Mouse (Mus musculus) forebrain, embryonic 16.5 days (tissue): ENCODE data around the gene Nr2f6. TPM values are rescaled to one million over a fixed set of nuclear protein-coding genes. Genes with fewer than 3 reads are reported as not detected.
"Not testable (repeated sequence)": the region's sequence is repeated elsewhere in the genome, so short reads cannot be mapped to it uniquely, and the experiment has no call there.

Experiments
- ATAC-seq: fragments of 200-750 bp; cut with Nextera tagmentation; 2 replicates; pipeline ENCODE4 v1.8.0; 2017; ENCODE audit warnings: mild to moderate bottlenecking, moderate library complexity
- H3K27ac ChIP-seq: fragments of 300-500 bp; sonication (generic); 2 replicates; pipeline ENCODE4 v1.5.1; 2014; ENCODE audit warnings: low read length, control low read depth
- H3K27me3 ChIP-seq: fragments of 300-500 bp; sonication (generic); replicated peaks from 2 replicates; pipeline ENCODE4 v1.6.1; 2014; ENCODE audit warnings: low read length; ENCODE audit not compliant: control insufficient read depth, insufficient read depth
- H3K36me3 ChIP-seq: fragments of 300-500 bp; sonication (generic); 2 replicates; pipeline ENCODE4 v1.6.1; 2014; ENCODE audit not compliant: control insufficient read depth, insufficient read depth
- H3K4me1 ChIP-seq: fragments of 300-500 bp; sonication (generic); replicated peaks from 2 replicates; pipeline ENCODE4 v1.6.1; 2014; ENCODE audit warnings: low read length; ENCODE audit not compliant: control insufficient read depth, insufficient read depth
- H3K4me2 ChIP-seq: fragments of 300-500 bp; sonication (generic); 2 replicates; pipeline ENCODE4 v1.6.1; 2014; ENCODE audit warnings: mild to moderate bottlenecking, low read length, control low read depth
- H3K4me3 ChIP-seq: fragments of 300-500 bp; sonication (generic); replicated peaks from 2 replicates; pipeline ENCODE4 v1.5.1; 2014; ENCODE audit warnings: mild to moderate bottlenecking, low read length, control low read depth
- H3K9ac ChIP-seq: fragments of 300-500 bp; sonication (generic); replicated peaks from 2 replicates; pipeline ENCODE4 v1.6.1; 2014; ENCODE audit warnings: low read depth, low read length, control low read depth
- H3K9me3 ChIP-seq: fragments of 300-500 bp; sonication (generic); 2 replicates; pipeline ENCODE4 v1.6.1; 2016; ENCODE audit warnings: low read length; ENCODE audit not compliant: control insufficient read depth
- WGBS: fragments of 180-500 bp; shearing (Covaris S2); extraction: QIAGEN DNeasy Blood & Tissue Kit; methylation state at CpG from one replicate; pipeline ENCODE4 v1.1.7; 2014; 5-methylcytosine and 5-hydroxymethylcytosine counted together
- polyA plus RNA-seq: library from polyadenylated mRNA; unstranded; fragments of >200 nt; fragmentation: Nextera tagmentation; extraction: Ambion mirVana; gene quantifications from 2 replicates; pipeline ENCODE4 v1.2.1, GENCODE M21; 2015

The Nr2f6 gene
- polyA plus RNA-seq, 1 experiment from 2014 or later = 11.8 TPM

DNA sequence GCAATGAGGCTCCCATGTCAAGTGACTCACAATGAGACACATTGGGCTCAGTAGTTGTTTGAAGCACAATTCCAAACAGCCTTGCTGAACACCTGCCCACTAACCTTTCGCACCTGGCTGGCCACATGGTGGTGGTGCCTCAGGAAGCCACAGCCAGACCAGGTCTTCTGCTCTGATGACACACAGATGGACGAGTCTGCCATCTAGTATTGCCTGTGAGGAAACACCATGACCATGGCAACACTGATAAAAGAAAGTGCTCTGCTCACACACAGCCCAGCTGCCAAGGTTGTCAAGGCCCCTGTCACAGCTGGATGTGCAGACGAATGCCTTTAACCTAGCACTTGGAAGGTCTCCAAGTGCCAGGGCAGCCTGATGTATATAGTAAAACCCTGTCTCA is 30.6 kb downstream of the Nr2f6 start:
- ATAC-seq = no peak
- Histone ChIP-seq H3K9me3 (no peaks in the 10 kb centered on the region), H3K36me3 (peaks cover 45% of the 10 kb centered on the region), H3K4me2 (no peak overlapping the region), H3K27me3 (no peaks in the 10 kb centered on the region), H3K4me1 (no peaks in the 10 kb centered on the region), H3K4me3 (no peak overlapping the region), H3K27ac (no peak overlapping the region), H3K9ac (no peak overlapping the region)
- 69% methylated on average over 3 of the region's 3 CpGs for WGBS

DNA sequence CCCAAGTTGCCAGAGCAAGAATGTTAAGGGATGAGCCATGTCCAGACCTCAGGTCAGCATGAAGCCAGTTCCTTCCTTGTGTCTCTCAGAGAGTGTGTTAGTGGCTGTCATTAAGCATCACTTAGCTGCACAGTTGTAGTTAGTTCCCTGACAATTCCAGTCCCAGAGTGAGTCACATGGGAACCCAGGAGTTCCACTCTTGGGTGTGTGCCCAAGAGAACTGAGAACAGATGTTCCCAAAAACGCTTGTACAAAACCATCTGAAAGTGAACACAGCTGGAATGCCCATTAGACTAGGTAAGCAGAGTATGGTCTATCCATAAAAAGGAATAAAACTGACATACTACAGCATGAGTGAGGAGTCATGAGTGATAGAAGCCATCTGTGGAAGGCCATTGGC is 35.2 kb downstream of the Nr2f6 start:
- H3K27me3 ChIP-seq = no peaks in the 10 kb centered on the region
- peaks cover 46% of the 10 kb centered on the region for H3K36me3 ChIP-seq
- no peak overlapping the region for H3K4me2 ChIP-seq
- ATAC-seq = no peak
- no peak overlapping the region for H3K27ac ChIP-seq
- no peak overlapping the region for H3K9ac ChIP-seq
- no peak overlapping the region for H3K4me3 ChIP-seq
- 85% methylated on average over 1 of the region's 1 CpGs for WGBS
- no peaks in the 10 kb centered on the region for H3K4me1 ChIP-seq
- no peaks in the 10 kb centered on the region for H3K9me3 ChIP-seq

DNA sequence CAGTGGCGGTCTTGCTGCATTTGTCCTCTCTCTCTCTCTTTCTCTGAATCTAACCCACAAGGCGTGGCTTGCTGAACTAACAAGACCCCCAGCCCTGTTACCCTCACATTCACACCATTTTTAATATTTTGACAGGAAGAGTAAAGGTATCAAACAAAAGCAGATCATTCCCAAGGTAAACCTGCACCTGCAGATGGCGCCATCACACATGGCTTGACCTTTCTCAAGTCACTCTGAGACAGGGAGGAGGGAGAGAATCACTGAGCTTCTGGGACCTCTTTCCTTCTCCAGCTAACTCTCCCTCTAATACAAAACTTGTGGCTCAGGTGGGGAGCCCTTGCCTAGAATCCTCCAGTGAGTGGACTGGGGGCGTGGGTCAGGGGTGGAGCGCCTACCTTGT is 41.1 kb downstream of the Nr2f6 start:
- no peak overlapping the region for H3K4me2 ChIP-seq
- H3K4me3 ChIP-seq = no peak overlapping the region
- ATAC-seq = no peak
- no peak overlapping the region for H3K9ac ChIP-seq
- H3K27me3 ChIP-seq = no peaks in the 10 kb centered on the region
- no peak overlapping the region for H3K27ac ChIP-seq
- H3K9me3 ChIP-seq = no peaks in the 10 kb centered on the region
- WGBS = 75% methylated on average over 5 of the region's 5 CpGs
- H3K4me1 ChIP-seq = no peaks in the 10 kb centered on the region
- peaks cover 11% of the 10 kb centered on the region for H3K36me3 ChIP-seq

DNA sequence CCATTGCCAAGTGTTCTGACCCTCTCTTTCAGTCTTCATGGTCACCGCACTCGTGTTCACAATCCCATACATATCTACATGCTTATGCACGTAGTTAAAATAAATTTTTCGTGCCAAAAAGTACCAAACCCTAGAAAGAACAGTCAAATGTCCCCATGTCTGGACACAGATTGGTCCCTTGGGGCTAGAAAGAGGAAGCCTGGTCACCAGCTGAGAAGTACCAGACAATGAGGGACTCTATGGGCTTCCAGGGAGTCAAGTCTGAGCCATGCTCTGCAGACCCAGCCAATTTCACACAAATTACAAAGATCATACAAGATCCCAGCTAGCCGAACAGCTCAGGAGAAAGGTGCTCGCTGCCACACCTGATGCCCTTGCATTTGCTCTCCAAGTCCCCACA is 43.9 kb downstream of the Nr2f6 start:
- H3K4me1 ChIP-seq, H3K27ac ChIP-seq, H3K9me3 ChIP-seq, H3K9ac ChIP-seq, ATAC-seq, H3K4me2 ChIP-seq, H3K4me3 ChIP-seq, H3K36me3 ChIP-seq, H3K27me3 ChIP-seq: not testable (repeated sequence)
- WGBS = 92% methylated on average over 6 of the region's 6 CpGs

DNA sequence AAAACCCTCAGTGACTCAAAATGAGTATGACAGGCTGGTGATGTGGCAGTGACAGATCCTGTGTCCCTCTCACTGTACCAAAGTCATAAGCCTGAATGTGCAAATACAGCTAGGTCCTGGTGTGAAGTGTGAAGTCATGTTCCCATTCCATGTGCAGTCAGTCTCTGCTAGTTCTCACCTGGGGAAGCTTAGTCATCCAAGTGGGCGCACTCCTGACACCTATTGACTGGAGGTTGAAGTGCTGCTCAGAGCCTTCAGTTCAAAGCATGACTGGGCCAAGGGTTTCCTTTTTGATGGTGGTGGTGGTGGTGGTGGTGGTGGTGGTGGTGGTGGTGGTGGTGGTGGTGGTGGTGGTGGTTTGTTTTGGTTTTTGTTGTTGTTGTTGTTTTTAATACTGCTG is 56.9 kb downstream of the Nr2f6 start:
- Histone ChIP-seq H3K9me3 (no peaks in the 10 kb centered on the region), H3K4me3 (no peak overlapping the region), H3K27ac (no peak overlapping the region), H3K9ac (no peak overlapping the region), H3K27me3 (no peaks in the 10 kb centered on the region), H3K36me3 (peaks cover 27% of the 10 kb centered on the region), H3K4me2 (no peak overlapping the region), H3K4me1 (no peaks in the 10 kb centered on the region)
- WGBS = 83% methylated on average over 1 of the region's 1 CpGs
- ATAC-seq = no peak

Other genes with a start within 250 kb of the Nr2f6 start
- 19.8 and 23.9 TPM in 2 replicates for gene Myo9b, start 109.2 kb downstream of the Nr2f6 start, polyA plus RNA-seq
- 53.2 and 56.0 TPM in 2 replicates for gene Haus8, start 109.0 kb downstream of the Nr2f6 start, polyA plus RNA-seq
- gene Use1, start 15.1 kb downstream of the Nr2f6 start, polyA plus RNA-seq = 100 and 115 TPM in 2 replicates
- gene Ocel1, start 10.7 kb downstream of the Nr2f6 start, polyA plus RNA-seq = 7.8 and 8.0 TPM in 2 replicates
- 6.1 and 6.9 TPM in 2 replicates for gene Ushbp1, start 13.8 kb upstream of the Nr2f6 start, polyA plus RNA-seq
- gene Babam1, start 14.9 kb upstream of the Nr2f6 start, polyA plus RNA-seq = 103 and 105 TPM in 2 replicates
- gene Ankle1, start 24.1 kb upstream of the Nr2f6 start, polyA plus RNA-seq = 12.3 and 18.9 TPM in 2 replicates
- 113 and 127 TPM in 2 replicates for gene Abhd8, start 81.7 kb upstream of the Nr2f6 start, polyA plus RNA-seq
- 173 and 178 TPM in 2 replicates for gene Mrpl34, start 83.0 kb upstream of the Nr2f6 start, polyA plus RNA-seq
- gene Dda1, start 87.2 kb upstream of the Nr2f6 start, polyA plus RNA-seq = 218 and 236 TPM in 2 replicates
- gene Ano8, start 104.0 kb upstream of the Nr2f6 start, polyA plus RNA-seq = 4.1 and 4.4 TPM in 2 replicates
- gene Gtpbp3, start 106.1 kb upstream of the Nr2f6 start, polyA plus RNA-seq = 12.1 and 12.6 TPM in 2 replicates
- gene Plvap, start 129.8 kb upstream of the Nr2f6 start, polyA plus RNA-seq = 3.5 and 4.4 TPM in 2 replicates
- gene Ccdc194, start 143.8 kb upstream of the Nr2f6 start, polyA plus RNA-seq = 0.26 TPM in 1 of 2 replicates, not detected in the other
- 4.7 and 7.5 TPM in 2 replicates for gene Bst2, start 155.5 kb upstream of the Nr2f6 start, polyA plus RNA-seq
- 52.8 and 65.3 TPM in 2 replicates for gene Mvb12a, start 161.0 kb upstream of the Nr2f6 start, polyA plus RNA-seq
- 0.15 and 0.16 TPM in 2 replicates for gene Tmem221, start 176.9 kb upstream of the Nr2f6 start, polyA plus RNA-seq
- not detected in 2 replicates for gene Nxnl1, start 184.6 kb upstream of the Nr2f6 start, polyA plus RNA-seq
- 74.6 and 75.9 TPM in 2 replicates for gene Slc27a1, start 186.9 kb upstream of the Nr2f6 start, polyA plus RNA-seq
- gene Pgls, start 210.2 kb upstream of the Nr2f6 start, polyA plus RNA-seq = 167 and 189 TPM in 2 replicates
- gene Fam129c, start 215.7 kb upstream of the Nr2f6 start, polyA plus RNA-seq = 6.2 and 8.4 TPM in 2 replicates
- gene Colgalt1, start 229.0 kb upstream of the Nr2f6 start, polyA plus RNA-seq = 60.4 and 63.6 TPM in 2 replicates